Mouse (Mus musculus): ENCODE measurements around the gene Olfr1245. TPM values are rescaled to one million over a fixed set of nuclear protein-coding genes. Genes with fewer than 3 reads are reported as not detected.

The Olfr1245 gene
- polyA plus RNA-seq (2021; fragmentation: Nextera tagmentation) = not detected in 2 replicates
- long read RNA-seq, experiment 1 = 0 reads
- long read RNA-seq, experiment 2 = 0 reads

DNA sequence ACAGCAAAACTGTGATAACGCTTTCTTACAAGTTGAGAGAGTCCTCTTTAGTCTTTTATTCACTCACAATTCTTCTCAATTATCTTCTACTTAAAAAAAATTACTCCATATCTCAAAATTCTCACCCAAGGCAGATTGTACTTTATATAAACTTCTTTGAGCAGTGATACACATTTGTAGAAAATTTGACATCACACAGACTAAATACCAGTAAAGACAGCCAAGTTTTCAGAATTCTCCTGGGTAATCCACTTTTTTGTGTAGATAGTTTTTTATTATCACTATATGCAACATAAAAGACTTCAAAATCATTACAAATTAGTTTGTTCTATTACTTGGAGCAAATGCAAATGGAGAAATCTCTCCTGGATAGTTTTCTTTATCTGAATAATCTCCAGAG is at the start of gene Olfr1245:
TSS of gene Olfr1245 (minus strand) at position 101 of the 400 bp plus-strand sequence.

DNA sequence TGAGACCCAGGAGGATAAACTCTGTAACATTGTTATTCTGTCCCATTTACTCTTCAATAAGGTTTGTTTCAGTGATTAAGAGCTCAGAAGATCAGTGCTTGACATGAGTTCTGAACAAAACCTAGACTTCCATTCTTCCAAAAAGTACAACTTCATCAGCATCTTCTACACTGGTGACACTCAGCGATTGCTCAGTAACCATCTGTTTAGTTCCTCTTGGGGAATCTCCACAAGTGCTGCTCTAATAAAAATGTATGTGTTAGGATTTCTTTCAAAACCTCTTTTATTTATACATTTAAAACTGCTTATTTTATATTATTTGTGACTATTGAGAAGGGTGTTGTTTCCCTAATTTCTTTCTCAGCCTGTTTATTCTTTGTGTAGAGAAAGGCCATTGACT is 39.9 kb upstream of the Olfr1245 start, which contains the start of gene Olfr1248:
TSS of gene Olfr1248 (minus strand) at position 101 of the 400 bp plus-strand sequence.

GRCm38 (mm10) chr2:89614030-89614429 is 35.8 kb upstream of the Olfr1245 start, which contains the start of gene Olfr1247:
Olfr1247 (minus strand) TSS chr2:89614130.

GRCm38 (mm10) chr2:89593057-89593456 is 14.8 kb upstream of the Olfr1245 start, which contains the start of gene Olfr1246:
Olfr1246 (minus strand) TSS chr2:89593157.

DNA sequence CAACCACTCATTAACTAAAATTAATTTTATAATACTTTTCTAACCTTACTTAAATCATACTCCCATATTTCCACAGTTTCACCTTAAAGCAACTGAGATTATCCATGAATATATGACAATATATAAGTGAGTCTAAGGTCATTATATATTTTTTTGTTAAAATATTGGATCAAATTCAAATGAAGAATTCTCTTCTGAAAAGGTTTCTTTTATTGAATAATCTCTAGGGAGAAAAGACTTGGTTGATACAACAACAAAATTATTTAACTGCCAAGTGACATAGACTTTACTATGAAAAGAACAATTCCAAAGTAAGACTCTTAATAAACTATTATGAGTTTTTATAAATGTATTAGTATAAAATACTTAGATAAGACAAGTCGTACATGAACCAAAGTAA is 46.9 kb downstream of the Olfr1245 start, which contains the start of gene Olfr1243:
TSS of gene Olfr1243 (minus strand) at position 101 of the 400 bp plus-strand sequence.

Other genes with a start within 250 kb of the Olfr1245 start
- not detected in 2 replicates for gene Olfr1232, start 248.8 kb downstream of the Olfr1245 start, polyA plus RNA-seq (2021; fragmentation: Nextera tagmentation)
- not detected in 2 replicates for gene Olfr1233, start 236.0 kb downstream of the Olfr1245 start, polyA plus RNA-seq (2021; fragmentation: Nextera tagmentation)
- not detected in 2 replicates for gene Olfr1234, start 213.6 kb downstream of the Olfr1245 start, polyA plus RNA-seq (2021; fragmentation: Nextera tagmentation)
- gene Olfr1238, start 168.8 kb downstream of the Olfr1245 start, polyA plus RNA-seq (2021; fragmentation: Nextera tagmentation) = not detected in 2 replicates
- not detected in 2 replicates for gene Olfr1239, start 158.0 kb downstream of the Olfr1245 start, polyA plus RNA-seq (2021; fragmentation: Nextera tagmentation)
- gene Olfr1240, start 135.4 kb downstream of the Olfr1245 start, polyA plus RNA-seq (2021; fragmentation: Nextera tagmentation) = not detected in 2 replicates
- not detected in 2 replicates for gene Olfr1241, start 91.3 kb downstream of the Olfr1245 start, polyA plus RNA-seq (2021; fragmentation: Nextera tagmentation)
- gene Olfr1242, start 80.1 kb downstream of the Olfr1245 start, polyA plus RNA-seq (2021; fragmentation: Nextera tagmentation) = not detected in 2 replicates
- gene Olfr1243, start 47.0 kb downstream of the Olfr1245 start, polyA plus RNA-seq (2021; fragmentation: Nextera tagmentation) = not detected in 2 replicates
- not detected in 2 replicates for gene Olfr1246, start 14.7 kb upstream of the Olfr1245 start, polyA plus RNA-seq (2021; fragmentation: Nextera tagmentation)
- gene Olfr1247, start 35.7 kb upstream of the Olfr1245 start, polyA plus RNA-seq (2021; fragmentation: Nextera tagmentation) = not detected in 2 replicates
- not detected in 2 replicates for gene Olfr1248, start 39.8 kb upstream of the Olfr1245 start, polyA plus RNA-seq (2021; fragmentation: Nextera tagmentation)
- gene Olfr1249, start 56.5 kb upstream of the Olfr1245 start, polyA plus RNA-seq (2021; fragmentation: Nextera tagmentation) = not detected in 2 replicates
- gene Olfr1250, start 83.0 kb upstream of the Olfr1245 start, polyA plus RNA-seq (2021; fragmentation: Nextera tagmentation) = not detected in 2 replicates
- not detected in 2 replicates for gene Olfr1251, start 93.5 kb upstream of the Olfr1245 start, polyA plus RNA-seq (2021; fragmentation: Nextera tagmentation)
- not detected in 2 replicates for gene Olfr1252, start 146.6 kb upstream of the Olfr1245 start, polyA plus RNA-seq (2021; fragmentation: Nextera tagmentation)
- not detected in 2 replicates for gene Olfr1253, start 178.6 kb upstream of the Olfr1245 start, polyA plus RNA-seq (2021; fragmentation: Nextera tagmentation)
- not detected in 2 replicates for gene Olfr1254, start 215.2 kb upstream of the Olfr1245 start, polyA plus RNA-seq (2021; fragmentation: Nextera tagmentation)
- not detected in 2 replicates for gene Olfr1255, start 233.6 kb upstream of the Olfr1245 start, polyA plus RNA-seq (2021; fragmentation: Nextera tagmentation)

All from layer of hippocampus, adult 6 months (tissue).